Mouse (Mus musculus): Measurements from ENCODE around the gene Cdh23. TPM values are rescaled to one million over a fixed set of nuclear protein-coding genes. Genes with fewer than 3 reads are reported as not detected.

The Cdh23 gene
- total RNA-seq, 2 experiments from 2014 or later, result 0.21 to 0.22 TPM

GRCm38 (mm10) chr10:60269141-60270064 lies 426.9 kb downstream of the Cdh23 start:
- peak; percentile 29; the same call in 1 of the 2 replicates for ATAC-seq (replicated peaks; ENCODE audit: poor library complexity)

- no peak for ATAC-seq (replicated peaks; ENCODE audit: poor library complexity)
Observed at GRCm38 (mm10) chr10:60268738-60269137, 427.6 kb downstream of the Cdh23 start.

GRCm38 (mm10) chr10:60266842-60267401 lies 429.4 kb downstream of the Cdh23 start:
- no peak for ATAC-seq (replicated peaks; ENCODE audit: poor library complexity)

GRCm38 (mm10) chr10:60265252-60265651 lies 431.0 kb downstream of the Cdh23 start:
- ATAC-seq (replicated peaks; ENCODE audit: poor library complexity), result no peak

- peak; percentile 56 for ATAC-seq (replicated peaks; ENCODE audit: poor library complexity)
Observed at GRCm38 (mm10) chr10:60263351-60263750, 432.9 kb downstream of the Cdh23 start.

GRCm38 (mm10) chr10:60262386-60262785 lies 433.9 kb downstream of the Cdh23 start:
- peak; percentile 70 for ATAC-seq (replicated peaks; ENCODE audit: poor library complexity)

- no peak for ATAC-seq (replicated peaks; ENCODE audit: poor library complexity)
Observed at GRCm38 (mm10) chr10:60261530-60261929, 434.8 kb downstream of the Cdh23 start.

GRCm38 (mm10) chr10:60260557-60261294 lies 435.6 kb downstream of the Cdh23 start:
- ATAC-seq (replicated peaks; ENCODE audit: poor library complexity), result peak; percentile 77

GRCm38 (mm10) chr10:60257261-60257825 lies 438.9 kb downstream of the Cdh23 start:
- ATAC-seq (replicated peaks; ENCODE audit: poor library complexity), result no peak

- ATAC-seq (replicated peaks; ENCODE audit: poor library complexity), result no peak
Observed at GRCm38 (mm10) chr10:60256088-60256487, 440.2 kb downstream of the Cdh23 start.

Other genes starting within 250 kb of the Cdh23 start
- 34.4 and 42.0 TPM in 2 replicates for gene Slc29a3, start 56.3 kb upstream of the Cdh23 start, total RNA-seq (2015)
- 12.2 and 12.5 TPM in 2 replicates for gene Slc29a3, start 56.3 kb upstream of the Cdh23 start, total RNA-seq (2017)
- gene Unc5b, start 135.1 kb upstream of the Cdh23 start, total RNA-seq (2015), result not detected in 2 replicates
- gene Unc5b, start 135.1 kb upstream of the Cdh23 start, total RNA-seq (2017), result not detected in 2 replicates